In genomic region chr17:31896311-31896710, GRCm38 (mm10) we compare ENCODE assay signal across 26 mouse cellular contexts. TPM values are rescaled to one million over a fixed set of nuclear protein-coding genes. Genes with fewer than 3 reads are reported as not detected.
DNase-seq lines count a peak whose midpoint lies in the region; ATAC-seq lines count a peak whose summit lies in the region.
"Had no signal": no experiment of that assay in that cellular context is flagged by ENCODE, and none has a peak within 500 bp of the region (broad histone marks: within the 10 kb centered on the region; RNA-seq: fewer than 3 reads in every experiment).

No protein-coding gene starts in this region.

- H3K4me3 ChIP-seq in heart, embryonic 10.5 days = no peak overlapping the region
- H3K4me3 ChIP-seq in limb, embryonic 15.5 days = no peak overlapping the region
- H3K4me3 ChIP-seq in limb, embryonic 10.5 days = no peak overlapping the region
- no peak overlapping the region for H3K4me3 ChIP-seq in stomach, embryonic 16.5 days (replicated peaks; ENCODE audit: low read length)
- H3K4me3 ChIP-seq: forebrain, embryonic 10.5 days; layer of hippocampus, adult 2 months; midbrain, embryonic 13.5 days had no signal

- H3K36me3 ChIP-seq in heart, embryonic 10.5 days = no peaks in the 10 kb centered on the region
- H3K36me3 ChIP-seq in limb, embryonic 15.5 days = no peaks in the 10 kb centered on the region
- no peaks in the 10 kb centered on the region for H3K36me3 ChIP-seq in limb, embryonic 10.5 days
- H3K36me3 ChIP-seq in stomach, embryonic 16.5 days (ENCODE audit: control insufficient read depth, insufficient read depth, low read length) = no peaks in the 10 kb centered on the region
- H3K36me3 ChIP-seq: forebrain, embryonic 10.5 days; G1E; midbrain, embryonic 13.5 days had no signal

- no peaks in the 10 kb centered on the region for H3K9me3 ChIP-seq in heart, embryonic 10.5 days
- no peaks in the 10 kb centered on the region for H3K9me3 ChIP-seq in limb, embryonic 15.5 days
- no peaks in the 10 kb centered on the region for H3K9me3 ChIP-seq in limb, embryonic 10.5 days (replicated peaks)
- no peaks in the 10 kb centered on the region for H3K9me3 ChIP-seq in stomach, embryonic 16.5 days (replicated peaks; ENCODE audit: control insufficient read depth, low read length)
- H3K9me3 ChIP-seq: forebrain, embryonic 10.5 days; G1E; midbrain, embryonic 13.5 days had no signal

- DNase-seq in heart, embryonic 10.5 days (ENCODE audit: low spot score) = no peak
- no peak for DNase-seq in heart, postnatal 4 days
- DNase-seq in limb, embryonic 10.5 days (ENCODE audit: low spot score) = no peak
- peak; percentile 1 for DNase-seq in ovary, postnatal 36 days (ENCODE audit: low spot score)
- DNase-seq in ovary, postnatal 10 days (ENCODE audit: low spot score) = no peak
- no peak for DNase-seq in adrenal gland, postnatal 25 days
- DNase-seq: B cell, adult 2 months; cerebellum, adult 11 months; cerebellum, adult 9-11 months; forebrain, postnatal 0 days; heart, postnatal 14 days; kidney, adult 2 months; liver, postnatal 0 days; right cerebral cortex, postnatal 25 days; thymus, adult 18-20 months had no signal

- ATAC-seq in limb, embryonic 15.5 days (ENCODE audit: insufficient number of reproducible peaks, low FRiP score, low TSS enrichment, low read depth) = no peak
- no peak for ATAC-seq in stomach, embryonic 16.5 days (ENCODE audit: insufficient read depth, low FRiP score)
- ATAC-seq: forebrain, postnatal 0 days; inflammation-experienced regulatory T-cells, adult 6 months; liver, postnatal 0 days; midbrain, embryonic 13.5 days; Patski had no signal

- H3K4me1 ChIP-seq in heart, embryonic 10.5 days = peaks cover 56% of the 10 kb centered on the region
- H3K4me1 ChIP-seq in limb, embryonic 15.5 days = peaks cover 27% of the 10 kb centered on the region
- peaks cover 24% of the 10 kb centered on the region for H3K4me1 ChIP-seq in limb, embryonic 10.5 days
- H3K4me1 ChIP-seq in stomach, embryonic 16.5 days (ENCODE audit: control insufficient read depth, insufficient read depth, low read length) = peaks cover 35% of the 10 kb centered on the region

- 85% methylated on average over 7 of the region's 7 CpGs for WGBS in heart, embryonic 10.5 days
- WGBS in limb, embryonic 15.5 days = 88% methylated on average over 7 of the region's 7 CpGs
- 86% methylated on average over 7 of the region's 7 CpGs for WGBS in limb, embryonic 10.5 days
- 77% methylated on average over 7 of the region's 7 CpGs for WGBS in stomach, embryonic 16.5 days

- H3K9ac ChIP-seq in limb, embryonic 15.5 days = no peak overlapping the region
- no peak overlapping the region for H3K9ac ChIP-seq in stomach, embryonic 16.5 days (ENCODE audit: low read length)
- H3K9ac ChIP-seq: forebrain, postnatal 0 days; hindbrain, embryonic 14.5 days; liver, postnatal 0 days; midbrain, embryonic 13.5 days had no signal

- H3K27ac ChIP-seq in heart, embryonic 10.5 days = peak overlapping the region; percentile 67
- H3K27ac ChIP-seq in limb, embryonic 15.5 days = peak overlapping the region; percentile 51; the same call in 1 of the 2 replicates
- no peak overlapping the region for H3K27ac ChIP-seq in limb, embryonic 10.5 days
- H3K27ac ChIP-seq in stomach, embryonic 16.5 days (ENCODE audit: low read length) = peak overlapping the region; percentile 86
- H3K27ac ChIP-seq: forebrain, embryonic 10.5 days; hindbrain, embryonic 14.5 days; layer of hippocampus, adult 2 months; midbrain, embryonic 13.5 days had no signal

- no peak overlapping the region for H3K4me2 ChIP-seq in limb, embryonic 15.5 days
- H3K4me2 ChIP-seq in stomach, embryonic 16.5 days (ENCODE audit: low read depth, low read length) = no peak overlapping the region
- H3K4me2 ChIP-seq: hindbrain, embryonic 14.5 days; liver, embryonic 11.5 days; midbrain, embryonic 13.5 days had no signal

- H3K27me3 ChIP-seq in heart, embryonic 10.5 days (ENCODE audit: insufficient read depth, poor library complexity, severe bottlenecking) = no peaks in the 10 kb centered on the region
- H3K27me3 ChIP-seq in limb, embryonic 15.5 days = no peaks in the 10 kb centered on the region
- no peaks in the 10 kb centered on the region for H3K27me3 ChIP-seq in limb, embryonic 10.5 days (ENCODE audit: low read depth, poor library complexity, severe bottlenecking)
- no peaks in the 10 kb centered on the region for H3K27me3 ChIP-seq in stomach, embryonic 16.5 days (ENCODE audit: control insufficient read depth, insufficient read depth, low read length)
- H3K27me3 ChIP-seq: CH12.LX; midbrain, embryonic 13.5 days; Patski had no signal

RNA-seq across cellular contexts. Expression of gene Sik1, which starts 40.7 kb away (rescaled TPM):
- 20.9 and 22.0 TPM in 2 replicates for polyA plus RNA-seq in heart, embryonic 10.5 days (2016; fragmentation: Nextera tagmentation; extraction: Ambion mirVana)
- total RNA-seq in heart, postnatal 4 days (2021) = 10 to 100 TPM; 74.3 to 79.7 TPM
- 30.5 and 37.1 TPM in 2 replicates for polyA plus RNA-seq in limb, embryonic 15.5 days (2015; fragmentation: Nextera tagmentation; extraction: Ambion mirVana)
- polyA plus RNA-seq in limb, embryonic 10.5 days (2016; fragmentation: Nextera tagmentation; extraction: Ambion mirVana) = 10.3 and 13.4 TPM in 2 replicates
- polyA plus RNA-seq in stomach, embryonic 16.5 days (2015; fragmentation: Nextera tagmentation; extraction: Ambion mirVana) = 18.4 and 20.2 TPM in 2 replicates
- 16.0 and 28.2 TPM in 2 replicates for total RNA-seq in adrenal gland, postnatal 25 days (2021)
